Mouse (Mus musculus) stomach, postnatal 0 days (tissue): ENCODE data around the gene App.

Experiments
- CTCF ChIP-seq: IDR thresholded peaks from 2 replicates; pipeline ENCODE4 v1.5.1; 2016; ENCODE audit warnings: antibody characterized with exemption, low read depth, mild to moderate bottlenecking, moderate library complexity
- EP300 ChIP-seq: optimal IDR thresholded peaks from 2 replicates; pipeline ENCODE3; 2016; ENCODE audit warnings: antibody characterized with exemption

DNA sequence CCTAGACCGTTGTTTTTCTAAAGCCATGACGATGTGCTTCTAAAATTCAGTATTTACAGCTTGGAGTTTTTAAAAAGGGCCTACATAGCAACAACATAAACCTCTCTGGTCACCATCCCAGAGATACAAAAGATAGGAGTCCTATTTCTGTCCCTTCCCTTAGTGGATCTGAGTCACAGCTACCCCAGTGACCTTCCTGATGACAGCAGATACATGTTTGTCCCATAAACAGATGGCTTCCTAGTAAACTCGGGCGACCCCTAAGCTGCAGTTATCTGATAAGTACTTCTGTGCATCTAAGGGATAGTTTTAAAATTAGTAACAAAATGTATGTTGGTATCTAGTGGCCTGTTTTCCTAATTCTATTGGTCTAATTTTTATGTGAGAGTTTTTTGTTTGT lies 26.1 kb downstream of the App start:
- TF ChIP-seq CTCF (no peak), EP300 (no peak)
